Mouse (Mus musculus) kidney, embryonic 16.5 days (tissue): ENCODE data around the gene Cdk4. TPM values are rescaled to one million over a fixed set of nuclear protein-coding genes. Genes with fewer than 3 reads are reported as not detected.
A peak's percentile ranks its signal among the peaks of the same experiment; 100 is the strongest.
"Not testable (repeated sequence)": the region's sequence is repeated elsewhere in the genome, so short reads cannot be mapped to it uniquely, and the experiment has no call there.

Experiments
- ATAC-seq: fragments of 200-750 bp; cut with Nextera tagmentation; 2 replicates; pipeline ENCODE4 v1.8.0; 2017; ENCODE audit warnings: moderate TSS enrichment; ENCODE audit not compliant: low FRiP score, low TSS enrichment
- H3K27ac ChIP-seq: fragments of 300-500 bp; sonication (generic); 2 replicates; pipeline ENCODE4 v1.5.1; 2014; ENCODE audit warnings: low read length
- H3K27me3 ChIP-seq: fragments of 300-500 bp; sonication (generic); 2 replicates; pipeline ENCODE4 v1.6.1; 2014; ENCODE audit warnings: low read length, control low read depth, mixed read lengths; ENCODE audit not compliant: insufficient read depth
- H3K36me3 ChIP-seq: fragments of 300-500 bp; sonication (generic); 2 replicates; pipeline ENCODE4 v1.6.1; 2014; ENCODE audit warnings: low read length, control low read depth, mixed read lengths; ENCODE audit not compliant: insufficient read depth
- H3K4me1 ChIP-seq: fragments of 300-500 bp; sonication (generic); 2 replicates; pipeline ENCODE4 v1.6.1; 2014; ENCODE audit warnings: low read length, control low read depth, mixed read lengths; ENCODE audit not compliant: insufficient read depth
- H3K4me2 ChIP-seq: fragments of 300-500 bp; sonication (generic); replicated peaks from 2 replicates; pipeline ENCODE4 v1.6.1; 2014; ENCODE audit warnings: low read depth, low read length
- H3K4me3 ChIP-seq: fragments of 300-500 bp; sonication (generic); 2 replicates; pipeline ENCODE4 v1.5.1; 2014; ENCODE audit warnings: mild to moderate bottlenecking, low read length
- H3K9ac ChIP-seq: fragments of 300-500 bp; sonication (generic); replicated peaks from 2 replicates; pipeline ENCODE4 v1.6.1; 2014; ENCODE audit warnings: low read length
- H3K9me3 ChIP-seq: fragments of 300-500 bp; sonication (generic); 2 replicates; pipeline ENCODE4 v1.6.1; 2016; ENCODE audit warnings: low read length, control low read depth
- WGBS: fragments of 180-500 bp; shearing (Covaris S2); extraction: QIAGEN DNeasy Blood & Tissue Kit; methylation state at CpG from one replicate; pipeline ENCODE4 v1.1.7; 2014; 5-methylcytosine and 5-hydroxymethylcytosine counted together
- polyA plus RNA-seq: library from polyadenylated mRNA; unstranded; fragments of >200 nt; fragmentation: Nextera tagmentation; extraction: Ambion mirVana; gene quantifications from 2 replicates; pipeline ENCODE4 v1.2.1, GENCODE M21; 2015

Cdk4 gene
- polyA plus RNA-seq, 1 experiment from 2014 or later = 1,917 TPM

DNA sequence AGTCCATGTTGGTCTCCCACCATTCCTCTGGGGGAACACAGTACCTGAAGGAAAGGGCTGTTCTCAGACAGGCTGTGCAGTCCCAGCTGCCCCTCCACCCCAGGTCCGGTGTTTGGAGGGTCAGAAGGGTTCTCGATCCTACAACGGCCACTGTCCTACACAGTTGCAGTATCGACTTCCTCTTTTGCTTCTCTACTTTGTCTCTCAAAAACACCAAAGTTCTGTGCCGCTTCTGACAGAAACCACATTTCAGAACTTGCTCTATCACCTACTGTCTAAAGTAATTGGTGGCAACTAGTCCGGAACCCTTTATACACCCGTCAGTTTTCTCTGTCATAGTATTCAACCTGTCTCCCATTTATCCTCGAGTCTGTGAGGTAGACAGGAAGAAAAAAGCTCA, 7.9 kb upstream of the Cdk4 start:
- Histone ChIP-seq H3K4me3 (no peak overlapping the region), H3K36me3 (peaks cover 21% of the 10 kb centered on the region), H3K9me3 (no peaks in the 10 kb centered on the region), H3K4me2 (no peak overlapping the region), H3K27me3 (peaks cover 19% of the 10 kb centered on the region), H3K9ac (no peak overlapping the region), H3K27ac (no peak overlapping the region), H3K4me1 (peaks cover 12% of the 10 kb centered on the region)
- ATAC-seq = no peak
- 86% methylated on average over 8 of the region's 8 CpGs for WGBS

DNA sequence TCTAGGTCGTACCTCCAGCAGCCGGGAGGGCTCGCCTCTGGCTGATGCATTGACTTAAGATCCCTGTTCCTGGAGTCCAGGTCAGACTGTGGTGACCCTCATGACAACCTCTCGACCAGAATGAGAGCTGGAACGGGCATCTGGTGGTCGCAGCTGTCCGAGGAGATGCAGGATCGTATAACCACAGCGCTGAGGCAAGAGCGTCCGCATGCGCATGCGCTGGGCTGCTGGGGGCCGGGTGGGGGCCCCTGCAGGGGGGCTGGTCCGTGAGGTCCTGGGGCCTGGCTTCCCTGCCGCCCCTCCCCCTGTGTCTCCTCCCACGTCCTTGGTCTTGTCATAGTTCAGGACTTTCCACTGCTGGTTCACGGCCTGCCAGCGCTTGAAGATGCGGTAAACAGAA, 6.8 kb upstream of the Cdk4 start:
- H3K9ac ChIP-seq = no peak overlapping the region
- WGBS = 79% methylated on average over 20 of the region's 20 CpGs
- H3K36me3 ChIP-seq = peaks cover 21% of the 10 kb centered on the region
- H3K27me3 ChIP-seq = peaks cover 13% of the 10 kb centered on the region
- no peak overlapping the region for H3K27ac ChIP-seq
- no peaks in the 10 kb centered on the region for H3K9me3 ChIP-seq
- no peak overlapping the region for H3K4me2 ChIP-seq
- ATAC-seq = no peak
- H3K4me3 ChIP-seq = no peak overlapping the region
- peaks cover 15% of the 10 kb centered on the region for H3K4me1 ChIP-seq

DNA sequence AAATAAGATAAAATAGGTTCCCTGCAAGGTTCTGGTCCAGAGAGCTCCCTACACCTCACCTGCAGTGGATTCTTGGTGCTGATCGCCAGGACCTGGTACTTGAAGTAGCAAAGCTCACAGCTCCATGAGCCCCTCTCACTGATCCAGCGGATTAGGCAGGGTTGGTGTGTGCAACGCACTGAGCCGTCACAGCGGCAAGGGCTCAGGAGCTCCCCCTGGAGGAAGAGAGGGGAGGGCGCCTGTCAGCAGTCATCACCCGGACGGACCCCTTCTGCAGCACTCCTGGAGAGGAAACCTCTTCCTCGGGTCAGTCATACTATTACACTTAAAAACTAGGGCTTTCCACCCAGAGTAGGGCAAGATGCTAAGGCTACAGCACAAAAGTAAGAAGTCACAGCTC, 5.2 kb upstream of the Cdk4 start:
- Histone ChIP-seq H3K9me3 (no peaks in the 10 kb centered on the region), H3K4me2 (peak overlapping the region; percentile 96), H3K27ac (no peak overlapping the region), H3K27me3 (peaks cover 11% of the 10 kb centered on the region; the same call in 1 of the 2 replicates), H3K36me3 (peaks cover 21% of the 10 kb centered on the region), H3K9ac (peak overlapping the region; percentile 28), H3K4me3 (peak overlapping the region; percentile 81), H3K4me1 (peaks cover 22% of the 10 kb centered on the region)
- 2% methylated on average over 9 of the region's 9 CpGs for WGBS
- peak; percentile 16; the same call in 1 of the 2 replicates for ATAC-seq

DNA sequence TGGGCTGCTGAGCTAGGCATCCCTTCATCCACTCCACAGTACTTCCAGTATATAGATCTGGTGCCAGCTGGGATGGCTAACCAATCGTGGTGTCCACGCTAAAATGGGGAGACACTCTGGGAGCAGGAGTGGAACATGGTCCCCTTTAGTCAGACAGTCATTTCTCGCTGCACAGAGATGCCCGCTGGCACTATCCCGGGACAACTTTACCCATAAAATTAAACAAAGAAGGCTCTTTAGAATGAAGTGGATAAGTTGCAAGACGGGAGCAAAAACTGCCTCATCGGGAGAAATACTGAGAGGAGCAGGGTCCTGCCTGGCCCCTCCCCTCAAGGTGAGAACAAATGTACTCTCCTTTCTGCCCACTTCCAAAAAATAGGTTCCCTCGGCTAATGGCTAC, 4.6 kb upstream of the Cdk4 start:
- Histone ChIP-seq H3K9me3 (no peaks in the 10 kb centered on the region), H3K4me3 (peak overlapping the region; percentile 81), H3K4me2 (peak overlapping the region; percentile 96), H3K27ac (no peak overlapping the region), H3K27me3 (peaks cover 11% of the 10 kb centered on the region; the same call in 1 of the 2 replicates), H3K36me3 (peaks cover 21% of the 10 kb centered on the region), H3K9ac (peak overlapping the region; percentile 87), H3K4me1 (peaks cover 22% of the 10 kb centered on the region)
- no peak for ATAC-seq
- 8% methylated on average over 8 of the region's 8 CpGs for WGBS

DNA sequence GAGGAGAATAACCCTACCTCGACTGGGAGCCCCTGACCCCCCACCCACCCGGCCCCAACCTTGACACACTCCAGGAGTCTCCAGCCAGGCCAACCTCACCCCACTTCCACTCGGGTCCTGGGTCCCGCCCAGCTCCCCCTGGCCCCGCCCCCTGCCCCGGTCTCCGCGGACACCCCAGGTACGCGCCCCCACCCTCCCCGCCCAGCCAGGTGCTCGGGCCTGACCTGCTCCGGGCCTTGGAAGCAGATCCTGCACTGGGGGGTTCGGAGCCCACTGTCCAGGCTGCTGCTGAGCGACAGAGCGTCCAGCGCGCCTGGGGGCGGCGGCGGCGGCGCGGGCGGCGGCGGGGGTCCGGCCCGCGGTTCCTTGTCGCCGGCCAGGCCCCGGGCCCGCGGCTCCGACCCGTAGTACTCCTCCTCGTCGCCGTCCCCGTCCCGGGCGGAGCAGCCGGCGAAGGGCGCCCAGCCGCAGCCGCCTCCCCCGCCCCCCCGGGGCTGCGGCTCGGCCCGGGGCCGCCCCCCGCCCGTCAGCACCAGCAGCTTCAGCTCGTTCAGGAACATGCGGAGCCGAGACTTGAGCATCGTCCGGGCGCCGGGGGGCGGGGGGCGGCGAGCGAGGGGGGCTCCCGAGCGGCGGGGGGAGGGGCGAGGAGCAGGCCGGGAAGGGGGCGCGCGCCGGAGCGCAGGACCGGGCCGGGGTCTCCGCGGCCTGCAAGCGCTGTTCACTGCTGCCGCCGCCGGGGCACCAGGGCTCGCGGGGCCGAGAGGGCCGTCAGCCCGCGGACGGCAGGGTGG, 4.0 kb upstream of the Cdk4 start:
- WGBS = under 1% methylated on average over 41 of the region's 92 CpGs
- Histone ChIP-seq H3K9me3 (no peaks in the 10 kb centered on the region), H3K27ac (peak overlapping the region; percentile 60; the same call in 1 of the 2 replicates), H3K4me3 (peak overlapping the region; percentile 81), H3K4me2 (peak overlapping the region; percentile 96), H3K36me3 (peaks cover 21% of the 10 kb centered on the region), H3K4me1 (peaks cover 22% of the 10 kb centered on the region), H3K27me3 (peaks cover 11% of the 10 kb centered on the region; the same call in 1 of the 2 replicates), H3K9ac (peak overlapping the region; percentile 87)
- ATAC-seq = no peak

DNA sequence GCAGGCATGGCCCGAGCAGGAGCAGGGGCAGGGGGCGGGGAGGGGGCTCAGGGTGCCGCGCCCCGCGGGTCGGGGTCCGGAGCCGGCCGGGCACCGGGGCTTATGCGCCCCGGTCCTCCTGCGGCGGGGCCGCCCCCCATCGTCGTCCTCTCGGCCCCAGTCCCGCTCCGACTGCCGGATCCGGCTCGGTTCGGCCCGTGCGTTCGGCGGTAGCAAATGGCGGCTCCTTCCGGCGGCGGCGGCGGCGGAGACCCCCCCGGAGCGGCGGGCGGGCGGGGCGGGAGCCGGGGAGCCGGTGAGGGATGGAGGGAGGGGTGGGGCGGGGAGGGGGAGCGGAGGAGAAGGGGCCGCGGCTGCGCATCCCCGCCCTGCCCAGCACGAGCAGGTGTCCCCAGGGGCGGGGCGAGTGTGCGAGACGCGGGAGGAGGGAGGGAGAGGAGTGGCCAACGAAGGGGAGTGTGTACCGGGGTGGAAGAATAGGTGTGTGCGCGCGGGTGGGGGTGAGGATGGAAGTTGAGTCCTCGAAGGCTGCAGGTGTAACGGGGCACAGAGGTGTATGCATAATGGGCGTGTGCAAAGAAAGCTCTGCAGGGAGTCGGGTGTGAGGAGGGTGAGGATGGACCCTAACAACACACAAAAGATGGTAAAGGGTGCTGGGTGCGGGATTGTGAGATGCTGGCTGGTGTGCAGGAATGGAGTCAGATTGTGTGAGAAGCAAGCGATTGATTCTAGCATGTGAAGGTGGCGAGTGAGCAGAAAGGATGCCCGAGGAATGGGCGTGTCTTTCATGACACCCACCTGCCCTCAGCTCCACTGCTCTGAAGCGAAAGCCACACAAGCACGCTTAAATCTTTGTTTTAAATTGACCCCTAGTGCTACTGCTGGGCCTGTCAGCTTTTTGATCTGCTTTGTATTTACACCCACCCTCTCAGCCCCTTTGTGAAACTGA, 3.1 kb upstream of the Cdk4 start, which contains the start of gene March9:
March9 (minus strand) TSS at position 217 of the 949 bp plus-strand sequence.
- Histone ChIP-seq H3K4me2 (peak within 1 kb of the TSS; percentile 96), H3K4me3 (peak within 1 kb of the TSS; percentile 81), H3K9ac (peak within 1 kb of the TSS; percentile 87), H3K36me3 (peaks cover 26% of the 10 kb centered on the region), H3K4me1 (peaks cover 29% of the 10 kb centered on the region), H3K27ac (peak within 1 kb of the TSS; percentile 60; the same call in 1 of the 2 replicates), H3K27me3 (peaks cover 11% of the 10 kb centered on the region; the same call in 1 of the 2 replicates), H3K9me3 (no peaks in the 10 kb centered on the region)
- whole genome bisulfite sequencing = 1% methylated on average over 31 of the region's 72 CpGs
- peak; percentile 37; the same call in 1 of the 2 replicates for ATAC-seq

DNA sequence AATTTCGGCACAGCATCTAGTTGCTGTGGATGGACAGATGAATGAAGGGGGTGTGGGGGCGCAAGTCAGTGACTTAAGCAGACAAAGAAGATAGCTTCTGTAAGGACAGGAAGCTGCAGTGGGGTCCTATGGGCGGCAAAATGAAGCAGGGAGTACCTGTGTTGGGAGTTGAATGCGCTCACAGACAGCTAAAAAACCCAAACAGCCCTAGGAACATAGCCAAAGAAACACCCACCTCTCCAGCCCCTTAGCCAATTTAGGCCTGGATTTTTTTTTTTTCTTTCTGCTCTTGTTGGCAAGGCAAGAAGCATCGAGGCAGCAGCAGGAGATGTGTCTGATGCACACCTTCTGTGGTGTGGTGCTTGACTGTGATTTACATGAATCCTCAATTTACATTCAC, 2.2 kb upstream of the Cdk4 start:
- no peak overlapping the region for H3K4me2 ChIP-seq
- peaks cover 29% of the 10 kb centered on the region for H3K4me1 ChIP-seq
- no peak overlapping the region for H3K27ac ChIP-seq
- H3K4me3 ChIP-seq = no peak overlapping the region
- peaks cover 26% of the 10 kb centered on the region for H3K36me3 ChIP-seq
- H3K9ac ChIP-seq = no peak overlapping the region
- no peak for ATAC-seq
- H3K27me3 ChIP-seq = peaks cover 11% of the 10 kb centered on the region; the same call in 1 of the 2 replicates
- 38% methylated on average over 5 of the region's 5 CpGs for WGBS
- no peaks in the 10 kb centered on the region for H3K9me3 ChIP-seq

DNA sequence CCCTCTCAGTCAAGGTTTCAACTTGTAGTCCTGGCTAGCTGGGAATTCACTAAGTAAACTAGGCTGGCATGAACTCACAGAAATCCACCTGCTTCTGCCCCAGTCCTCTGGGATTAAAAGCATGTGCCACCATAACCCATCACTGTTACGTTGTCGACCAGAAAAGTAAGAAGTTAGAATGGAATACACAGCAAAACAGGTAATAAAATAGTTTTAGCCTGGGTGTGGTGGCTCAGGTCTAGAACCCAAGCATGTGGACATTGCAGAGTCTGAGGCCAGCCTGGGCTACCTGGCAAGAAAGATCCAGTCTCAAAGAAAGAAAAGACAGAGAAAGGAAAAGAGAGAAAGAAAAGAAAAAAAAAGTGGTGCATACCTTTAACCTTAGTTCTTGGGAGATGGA, 1.8 kb upstream of the Cdk4 start:
- no peak for ATAC-seq
- H3K4me1 ChIP-seq = peaks cover 29% of the 10 kb centered on the region

DNA sequence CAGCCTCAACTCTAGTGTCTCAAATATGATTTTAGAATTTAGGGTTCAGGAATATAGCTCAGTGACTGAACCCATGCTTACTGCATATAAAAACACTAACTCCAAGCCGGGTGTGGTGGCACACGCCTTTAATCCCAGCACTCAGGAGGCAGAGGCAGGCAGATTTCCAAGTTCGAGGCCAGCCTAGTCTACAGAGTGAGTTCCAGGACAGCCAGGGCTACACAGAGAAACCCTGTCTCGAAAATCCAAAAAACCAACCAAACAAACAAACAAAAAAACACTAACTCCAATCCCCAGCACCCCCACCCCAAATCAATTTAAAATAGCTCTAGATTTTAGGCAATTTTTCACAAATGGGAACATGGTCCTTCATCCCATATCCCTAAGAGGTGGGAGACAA, 1.2 kb upstream of the Cdk4 start:
- not testable (repeated sequence) for H3K9me3 ChIP-seq, H3K4me2 ChIP-seq, ATAC-seq, H3K9ac ChIP-seq, H3K27ac ChIP-seq, H3K4me3 ChIP-seq
- peaks cover 29% of the 10 kb centered on the region for H3K36me3 ChIP-seq
- WGBS = 88% methylated on average over 4 of the region's 4 CpGs
- peaks cover 11% of the 10 kb centered on the region; the same call in 1 of the 2 replicates for H3K27me3 ChIP-seq
- peaks cover 29% of the 10 kb centered on the region for H3K4me1 ChIP-seq

More for the DNA sequence above, 1.8 kb upstream of the Cdk4 start:
- no peak overlapping the region for H3K27ac ChIP-seq
- peaks cover 11% of the 10 kb centered on the region; the same call in 1 of the 2 replicates for H3K27me3 ChIP-seq
- H3K4me3 ChIP-seq = no peak overlapping the region
- H3K9me3 ChIP-seq = no peaks in the 10 kb centered on the region
- no peak overlapping the region for H3K9ac ChIP-seq
- peaks cover 27% of the 10 kb centered on the region for H3K36me3 ChIP-seq
- 71% methylated on average over 2 of the region's 2 CpGs for WGBS
- H3K4me2 ChIP-seq = no peak overlapping the region
